Mouse (Mus musculus) ES-Bruce4 (cell line): ENCODE measurements at regions not wholly inside any gene's neighbourhood (a gene's known extent, or its start where the extent isn't known, plus 50 kb on each side); places are given as distances from the start of the nearest gene placed in this dataset.

Experiments used
- H3K27ac ChIP-seq: 2 replicates; pipeline ENCODE4 v1.5.1; 2012; ENCODE audit warnings: low read length, inconsistent platforms; ENCODE audit not compliant: insufficient read depth
- H3K27me3 ChIP-seq: 2 replicates; pipeline ENCODE4 v1.6.1; 2012; ENCODE audit warnings: mild to moderate bottlenecking, low read length, inconsistent platforms; ENCODE audit not compliant: control insufficient read depth, poor library complexity, insufficient read depth, severe bottlenecking
- H3K36me3 ChIP-seq: 2 replicates; pipeline ENCODE4 v1.6.1; 2012; ENCODE audit warnings: inconsistent platforms, mild to moderate bottlenecking, low read length, moderate library complexity; ENCODE audit not compliant: control insufficient read depth, poor library complexity, insufficient read depth, severe bottlenecking
- H3K4me1 ChIP-seq: one replicate; pipeline ENCODE4 v1.8.1; 2011; ENCODE audit warnings: low read length; ENCODE audit not compliant: control insufficient read depth, insufficient read depth
- H3K4me3 ChIP-seq: 2 replicates; pipeline ENCODE4 v1.5.1; 2011; ENCODE audit warnings: low read depth, mild to moderate bottlenecking, low read length
- H3K9ac ChIP-seq: 2 replicates; pipeline ENCODE4 v1.6.1; 2012; ENCODE audit warnings: low read depth, mild to moderate bottlenecking, inconsistent platforms; ENCODE audit not compliant: poor library complexity, severe bottlenecking
- H3K9me3 ChIP-seq: replicated peaks from 2 replicates; pipeline ENCODE4 v1.6.1; 2012; ENCODE audit warnings: mild to moderate bottlenecking, low read length, inconsistent platforms; ENCODE audit not compliant: control insufficient read depth, poor library complexity, insufficient read depth, severe bottlenecking
- CTCF ChIP-seq: IDR thresholded peaks from one replicate; pipeline ENCODE4 v1.8.1; 2011; ENCODE audit warnings: low read depth, low read length
- EP300 ChIP-seq: IDR thresholded peaks from 2 replicates; pipeline ENCODE4 v1.6.1; 2011; ENCODE audit warnings: low read depth, low read length; ENCODE audit not compliant: insufficient read depth
- POLR2A ChIP-seq: IDR thresholded peaks from one replicate; pipeline ENCODE4 v1.8.1; 2011; ENCODE audit warnings: low read length; ENCODE audit not compliant: insufficient read depth

GRCm38 (mm10) chr7:136081534-136082252 lies 365.5 kb upstream of the Mki67 start:
- H3K36me3 ChIP-seq = no peaks in the 10 kb centered on the region
- H3K9me3 ChIP-seq = no peaks in the 10 kb centered on the region
- TF ChIP-seq EP300 = no peak
- no peak for TF ChIP-seq POLR2A
- TF ChIP-seq CTCF = no peak
- H3K4me1 ChIP-seq = no peaks in the 10 kb centered on the region
- H3K4me3 ChIP-seq = no peak overlapping the region
- no peak overlapping the region for H3K9ac ChIP-seq
- no peaks in the 10 kb centered on the region for H3K27me3 ChIP-seq
- no peak overlapping the region for H3K27ac ChIP-seq

GRCm38 (mm10) chr7:136082253-136082867 lies 366.2 kb upstream of the Mki67 start:
- no peaks in the 10 kb centered on the region for H3K36me3 ChIP-seq
- H3K4me3 ChIP-seq = no peak overlapping the region
- no peak overlapping the region for H3K27ac ChIP-seq
- no peaks in the 10 kb centered on the region for H3K4me1 ChIP-seq
- H3K9me3 ChIP-seq = no peaks in the 10 kb centered on the region
- TF ChIP-seq CTCF (no peak), POLR2A (no peak), EP300 (no peak)
- no peaks in the 10 kb centered on the region for H3K27me3 ChIP-seq
- H3K9ac ChIP-seq = no peak overlapping the region

- no peak for TF ChIP-seq CTCF
- no peak for TF ChIP-seq POLR2A
- no peak for TF ChIP-seq EP300
- H3K27ac ChIP-seq = no peak overlapping the region
- no peaks in the 10 kb centered on the region for H3K4me1 ChIP-seq
- no peak overlapping the region for H3K9ac ChIP-seq
- H3K9me3 ChIP-seq = no peaks in the 10 kb centered on the region
- no peaks in the 10 kb centered on the region for H3K36me3 ChIP-seq
- no peak overlapping the region for H3K4me3 ChIP-seq
- no peaks in the 10 kb centered on the region for H3K27me3 ChIP-seq
Observed at GRCm38 (mm10) chr7:136083005-136083404, 366.8 kb upstream of the Mki67 start.

- Histone ChIP-seq H3K4me1 (no peaks in the 10 kb centered on the region), H3K27ac (no peak overlapping the region)
- TF ChIP-seq EP300 (no peak), CTCF (no peak), POLR2A (no peak)
Observed at GRCm38 (mm10) chr7:136083571-136084342, 367.6 kb upstream of the Mki67 start.

GRCm38 (mm10) chr7:136088785-136089184 lies 372.6 kb upstream of the Mki67 start:
- Histone ChIP-seq H3K9me3 (no peaks in the 10 kb centered on the region), H3K4me3 (no peak overlapping the region), H3K4me1 (no peaks in the 10 kb centered on the region), H3K27ac (no peak overlapping the region), H3K9ac (no peak overlapping the region), H3K27me3 (no peaks in the 10 kb centered on the region), H3K36me3 (no peaks in the 10 kb centered on the region)
- TF ChIP-seq CTCF = no peak
- no peak for TF ChIP-seq POLR2A
- TF ChIP-seq EP300 = no peak

More at GRCm38 (mm10) chr7:136083571-136084342, 367.6 kb upstream of the Mki67 start:
- Histone ChIP-seq H3K9ac (no peak overlapping the region), H3K36me3 (no peaks in the 10 kb centered on the region), H3K9me3 (no peaks in the 10 kb centered on the region), H3K4me3 (no peak overlapping the region), H3K27me3 (no peaks in the 10 kb centered on the region)
